Mouse (Mus musculus): ENCODE measurements around the gene Cpeb3.

DNA sequence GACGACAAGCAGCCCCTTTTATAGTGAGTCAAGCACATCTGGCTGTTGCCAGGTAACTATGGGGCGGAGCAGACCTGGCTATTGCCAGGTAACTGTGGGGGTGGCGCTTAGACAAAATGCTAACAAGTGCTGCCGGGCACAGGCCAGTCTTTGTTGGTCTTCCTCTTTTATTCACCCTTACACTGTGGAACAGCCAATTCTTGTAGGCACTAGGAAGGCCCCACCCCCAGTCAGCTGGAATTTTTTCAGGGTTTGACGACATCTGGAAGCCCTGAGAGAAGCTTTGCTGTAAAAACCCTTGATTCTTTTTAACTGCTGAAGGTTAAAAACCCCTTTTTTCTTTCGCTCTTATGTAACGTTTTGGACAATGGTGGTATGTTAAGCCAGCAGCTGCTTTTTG lies 30.2 kb upstream of the Cpeb3 start:
- TF ChIP-seq CTCF (IDR thresholded peaks at IDR 0.05; ENCODE audit: borderline replicate concordance, control insufficient read depth, extremely low read depth, insufficient read depth, low read length, poor library complexity) (no peak), POLR2A (IDR thresholded peaks at IDR 0.05; ENCODE audit: control insufficient read depth, extremely low read depth, insufficient read depth, low read length, poor library complexity) (no peak)
